Mouse (Mus musculus) ES-E14 (cell line): ENCODE measurements at regions not wholly inside any gene's neighbourhood (a gene's known extent, or its start where the extent isn't known, plus 50 kb on each side); places are given as distances from the start of the nearest gene placed in this dataset.

Source experiments
- CHD2 ChIP-seq: IDR thresholded peaks from 2 replicates; pipeline ENCODE4 v1.6.1; 2014; ENCODE audit warnings: mild to moderate bottlenecking, low read depth, low read length, inconsistent platforms
- HCFC1 ChIP-seq: IDR thresholded peaks from 2 replicates; pipeline ENCODE4 v1.6.1; 2012; ENCODE audit warnings: low read length, inconsistent platforms, borderline replicate concordance; ENCODE audit not compliant: insufficient read depth
- ZC3H11A ChIP-seq: IDR thresholded peaks from 2 replicates; pipeline ENCODE4 v1.6.1; 2012; ENCODE audit warnings: low read depth, mild to moderate bottlenecking, inconsistent platforms, low read length, borderline replicate concordance
- ZNF384 ChIP-seq: IDR thresholded peaks from 2 replicates; pipeline ENCODE4 v1.6.1; 2012; ENCODE audit warnings: low read depth, low read length, inconsistent platforms

- TF ChIP-seq ZC3H11A = no peak
- no peak for TF ChIP-seq ZNF384
- TF ChIP-seq HCFC1 = no peak
- no peak for TF ChIP-seq CHD2
Observed at GRCm38 (mm10) chr1:69771436-69771835, 55.3 kb upstream of the Spag16 start.
